Mouse (Mus musculus): ENCODE data around the gene Tmem258. TPM values are rescaled to one million over a fixed set of nuclear protein-coding genes. Genes with fewer than 3 reads are reported as not detected.

Tmem258 gene
- polyA plus RNA-seq, 1 experiment: 88.0 TPM

GRCm38 (mm10) chr19:10203146-10203847 is 517 bp upstream of the Tmem258 start:
- Histone ChIP-seq H3K36me3 (ENCODE audit: control insufficient read depth, insufficient read depth, low read length) (peaks cover 25% of the 10 kb centered on the region), H3K4me3 (ENCODE audit: extremely low read depth, insufficient read depth, insufficient read length) (peak overlapping the region; percentile 95), H3K27ac (ENCODE audit: insufficient read depth, low read length) (peak overlapping the region; percentile 93), H3K27me3 (ENCODE audit: control insufficient read depth, insufficient read depth, low read length) (no peaks in the 10 kb centered on the region), H3K4me1 (ENCODE audit: control insufficient read depth, insufficient read depth, insufficient read length) (no peaks in the 10 kb centered on the region; the same call in 1 of the 2 replicates)
- no peak for DNase-seq (ENCODE audit: low read depth in 1 of 2, low spot score in 2 of 2)
- WGBS: 2% methylated on average over 23 of the region's 23 CpGs
- no peak for TF ChIP-seq POLR2A (IDR thresholded peaks at IDR 0.05; ENCODE audit: low read depth, low read length)
- no peak for TF ChIP-seq CTCF (IDR thresholded peaks at IDR 0.05; ENCODE audit: extremely low read depth, insufficient read depth, insufficient read length, insufficient replicate concordance)

GRCm38 (mm10) chr19:10204616-10205001 is 795 bp downstream of the Tmem258 start:
- Histone ChIP-seq H3K4me1 (ENCODE audit: control insufficient read depth, insufficient read depth, insufficient read length) (no peaks in the 10 kb centered on the region; the same call in 1 of the 2 replicates), H3K36me3 (ENCODE audit: control insufficient read depth, insufficient read depth, low read length) (peaks cover 28% of the 10 kb centered on the region), H3K27ac (ENCODE audit: insufficient read depth, low read length) (no peak overlapping the region), H3K27me3 (ENCODE audit: control insufficient read depth, insufficient read depth, low read length) (no peaks in the 10 kb centered on the region), H3K4me3 (ENCODE audit: extremely low read depth, insufficient read depth, insufficient read length) (peak overlapping the region; percentile 15; the same call in 1 of the 2 replicates)
- TF ChIP-seq POLR2A (IDR thresholded peaks at IDR 0.05; ENCODE audit: low read depth, low read length): no peak
- TF ChIP-seq CTCF (IDR thresholded peaks at IDR 0.05; ENCODE audit: extremely low read depth, insufficient read depth, insufficient read length, insufficient replicate concordance): no peak
- DNase-seq (ENCODE audit: low read depth in 1 of 2, low spot score in 2 of 2): peak; percentile 17 to 52
- under 1% methylated on average over 5 of the region's 5 CpGs for WGBS

GRCm38 (mm10) chr19:10205051-10205450 is 1.2 kb downstream of the Tmem258 start:
- TF ChIP-seq POLR2A (IDR thresholded peaks at IDR 0.05; ENCODE audit: low read depth, low read length) (no peak), CTCF (IDR thresholded peaks at IDR 0.05; ENCODE audit: extremely low read depth, insufficient read depth, insufficient read length, insufficient replicate concordance) (no peak)
- H3K27me3 ChIP-seq (ENCODE audit: control insufficient read depth, insufficient read depth, low read length): no peaks in the 10 kb centered on the region
- H3K27ac ChIP-seq (ENCODE audit: insufficient read depth, low read length): no peak overlapping the region
- no peak for DNase-seq (ENCODE audit: low read depth in 1 of 2, low spot score in 2 of 2)
- 77% methylated on average over 6 of the region's 6 CpGs for WGBS
- peaks cover 27% of the 10 kb centered on the region for H3K36me3 ChIP-seq (ENCODE audit: control insufficient read depth, insufficient read depth, low read length)
- H3K4me1 ChIP-seq (ENCODE audit: control insufficient read depth, insufficient read depth, insufficient read length): no peaks in the 10 kb centered on the region; the same call in 1 of the 2 replicates
- H3K4me3 ChIP-seq (ENCODE audit: extremely low read depth, insufficient read depth, insufficient read length): no peak overlapping the region

GRCm38 (mm10) chr19:10208851-10209250 is 5.0 kb downstream of the Tmem258 start:
- H3K4me1 ChIP-seq (ENCODE audit: control insufficient read depth, insufficient read depth, insufficient read length): no peaks in the 10 kb centered on the region
- TF ChIP-seq CTCF (IDR thresholded peaks at IDR 0.05; ENCODE audit: extremely low read depth, insufficient read depth, insufficient read length, insufficient replicate concordance): no peak
- no peak for TF ChIP-seq POLR2A (IDR thresholded peaks at IDR 0.05; ENCODE audit: low read depth, low read length)
- peaks cover 20% of the 10 kb centered on the region for H3K36me3 ChIP-seq (ENCODE audit: control insufficient read depth, insufficient read depth, low read length)
- H3K4me3 ChIP-seq (ENCODE audit: extremely low read depth, insufficient read depth, insufficient read length): no peak overlapping the region
- H3K27ac ChIP-seq (ENCODE audit: insufficient read depth, low read length): no peak overlapping the region
- H3K27me3 ChIP-seq (ENCODE audit: control insufficient read depth, insufficient read depth, low read length): no peaks in the 10 kb centered on the region
- WGBS: 84% methylated on average over 3 of the region's 3 CpGs
- DNase-seq (ENCODE audit: low read depth in 1 of 2, low spot score in 2 of 2): no peak

- Histone ChIP-seq H3K4me1 (ENCODE audit: control insufficient read depth, insufficient read depth, insufficient read length) (no peaks in the 10 kb centered on the region), H3K27ac (ENCODE audit: insufficient read depth, low read length) (no peak overlapping the region), H3K36me3 (ENCODE audit: control insufficient read depth, insufficient read depth, low read length) (peaks cover 20% of the 10 kb centered on the region), H3K4me3 (ENCODE audit: extremely low read depth, insufficient read depth, insufficient read length) (no peak overlapping the region), H3K27me3 (ENCODE audit: control insufficient read depth, insufficient read depth, low read length) (no peaks in the 10 kb centered on the region)
- WGBS: 79% methylated on average over 4 of the region's 4 CpGs
- TF ChIP-seq CTCF (IDR thresholded peaks at IDR 0.05; ENCODE audit: extremely low read depth, insufficient read depth, insufficient read length, insufficient replicate concordance) (no peak), POLR2A (IDR thresholded peaks at IDR 0.05; ENCODE audit: low read depth, low read length) (no peak)
- no peak for DNase-seq (ENCODE audit: low read depth in 1 of 2, low spot score in 2 of 2)
Measured at GRCm38 (mm10) chr19:10210885-10211284, 7.1 kb downstream of the Tmem258 start.

GRCm38 (mm10) chr19:10213796-10214471 is 10.1 kb downstream of the Tmem258 start:
- Histone ChIP-seq H3K27me3 (ENCODE audit: control insufficient read depth, insufficient read depth, low read length) (no peaks in the 10 kb centered on the region), H3K27ac (ENCODE audit: insufficient read depth, low read length) (no peak overlapping the region), H3K4me3 (ENCODE audit: extremely low read depth, insufficient read depth, insufficient read length) (no peak overlapping the region), H3K4me1 (ENCODE audit: control insufficient read depth, insufficient read depth, insufficient read length) (no peaks in the 10 kb centered on the region), H3K36me3 (ENCODE audit: control insufficient read depth, insufficient read depth, low read length) (peaks cover 7% of the 10 kb centered on the region)
- WGBS: 86% methylated on average over 10 of the region's 10 CpGs
- no peak for DNase-seq (ENCODE audit: low read depth in 1 of 2, low spot score in 2 of 2)
- TF ChIP-seq POLR2A (IDR thresholded peaks at IDR 0.05; ENCODE audit: low read depth, low read length): no peak
- no peak for TF ChIP-seq CTCF (IDR thresholded peaks at IDR 0.05; ENCODE audit: extremely low read depth, insufficient read depth, insufficient read length, insufficient replicate concordance)

GRCm38 (mm10) chr19:10216101-10216500 is 12.3 kb downstream of the Tmem258 start:
- 73% methylated on average over 8 of the region's 8 CpGs for WGBS
- TF ChIP-seq POLR2A (IDR thresholded peaks at IDR 0.05; ENCODE audit: low read depth, low read length): no peak
- Histone ChIP-seq H3K27me3 (ENCODE audit: control insufficient read depth, insufficient read depth, low read length) (no peaks in the 10 kb centered on the region), H3K27ac (ENCODE audit: insufficient read depth, low read length) (no peak overlapping the region), H3K4me3 (ENCODE audit: extremely low read depth, insufficient read depth, insufficient read length) (no peak overlapping the region), H3K4me1 (ENCODE audit: control insufficient read depth, insufficient read depth, insufficient read length) (no peaks in the 10 kb centered on the region), H3K36me3 (ENCODE audit: control insufficient read depth, insufficient read depth, low read length) (no peaks in the 10 kb centered on the region; the same call in none of the 2 replicates)
- no peak for DNase-seq (ENCODE audit: low read depth in 1 of 2, low spot score in 2 of 2)
